Mouse (Mus musculus): Measurements from ENCODE around the gene Trp53tg5.

The Trp53tg5 gene

DNA sequence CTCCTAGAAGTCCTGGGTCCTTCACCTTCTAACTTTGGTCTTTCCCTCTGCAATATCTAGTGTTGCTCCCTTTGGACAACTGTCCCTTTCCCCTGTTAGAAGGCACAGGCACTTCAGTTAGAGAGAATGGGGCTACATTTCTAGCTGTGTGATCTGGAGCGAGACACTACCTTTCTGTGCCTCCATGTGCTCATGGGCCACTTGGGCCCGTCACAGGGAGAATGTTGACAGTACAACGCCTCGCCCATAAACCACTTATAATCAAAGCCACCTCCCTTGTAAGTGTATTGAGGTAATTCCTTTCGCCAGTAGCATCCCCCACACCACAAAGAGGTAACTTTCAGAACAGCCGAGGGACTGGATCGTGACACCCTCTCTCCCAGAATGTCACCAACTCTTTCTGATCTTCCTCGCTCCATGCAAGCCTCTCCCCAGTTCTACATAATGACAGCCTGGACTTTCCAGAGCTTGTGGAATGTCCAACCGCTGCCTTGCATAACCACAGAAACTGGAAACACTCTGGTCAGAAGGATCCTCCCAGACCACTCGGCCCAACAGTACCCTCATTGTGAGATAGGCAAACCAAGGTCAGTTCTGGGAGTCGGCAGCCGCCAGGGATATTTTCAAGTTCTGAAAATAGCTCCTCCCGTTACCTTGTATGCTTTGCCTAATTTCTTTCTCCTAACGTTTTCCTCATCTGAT lies 24.0 kb downstream of the Trp53tg5 start:
- DNase-seq (ENCODE audit: low spot score), result no peak

DNA sequence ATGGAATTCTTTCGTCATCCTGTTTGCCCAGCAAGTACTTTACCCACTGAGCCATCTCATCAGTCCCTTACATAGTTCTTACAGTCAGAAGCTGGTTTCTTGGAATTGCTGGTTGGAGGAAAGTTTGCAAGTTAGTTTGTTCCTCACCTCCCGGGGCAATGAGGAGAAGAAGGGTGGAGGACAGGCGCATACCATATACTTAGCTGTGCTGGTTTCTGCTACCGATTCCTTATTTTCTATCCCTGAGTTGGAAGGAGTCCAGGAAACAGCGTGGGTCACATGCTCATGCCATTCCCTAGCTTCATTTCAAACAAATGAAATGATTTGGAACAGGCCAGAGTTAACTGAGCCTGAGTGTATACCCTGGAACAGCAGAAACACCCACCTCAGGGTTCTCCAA lies 24.6 kb downstream of the Trp53tg5 start:
- DNase-seq (ENCODE audit: low spot score), result no peak

DNA sequence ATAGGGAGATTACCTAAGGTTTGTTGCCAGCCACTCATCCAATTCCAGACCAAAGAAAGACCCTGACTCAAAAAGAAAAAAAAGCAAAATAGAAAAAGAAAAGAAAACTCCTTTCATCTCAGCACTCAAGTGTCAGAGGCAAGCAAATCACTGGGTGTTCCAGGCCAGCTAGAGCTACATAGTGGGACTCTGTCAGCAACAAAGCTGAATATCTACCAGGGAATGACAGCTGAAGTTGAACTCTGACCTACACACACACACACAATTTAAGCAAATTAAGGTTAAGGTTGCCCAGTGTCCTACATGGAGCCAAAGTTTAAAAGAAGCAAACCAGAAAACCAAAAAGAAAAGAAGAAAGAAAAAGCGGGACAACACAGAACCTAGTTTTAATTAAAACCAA lies 25.4 kb downstream of the Trp53tg5 start:
- DNase-seq (ENCODE audit: low spot score), result no peak

DNA sequence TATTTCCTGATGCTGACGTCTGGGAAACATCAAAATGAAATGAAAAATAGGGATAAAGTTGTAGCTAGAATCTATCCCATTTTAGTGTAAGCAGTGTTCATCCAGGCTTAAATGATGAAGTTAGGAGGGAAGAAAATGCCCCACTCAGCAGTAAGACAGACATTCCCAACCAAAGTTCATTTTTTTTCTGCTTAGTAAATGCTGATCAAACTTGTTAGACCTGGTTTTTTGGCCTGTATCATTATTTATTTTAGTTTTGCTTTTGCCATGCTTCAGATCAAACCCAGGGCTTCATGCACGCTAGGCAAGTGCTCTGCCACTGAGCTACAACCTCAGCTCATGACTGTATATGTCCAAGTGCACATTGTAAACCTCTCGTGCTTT lies 27.4 kb downstream of the Trp53tg5 start:
- no peak for DNase-seq (ENCODE audit: low spot score)

DNA sequence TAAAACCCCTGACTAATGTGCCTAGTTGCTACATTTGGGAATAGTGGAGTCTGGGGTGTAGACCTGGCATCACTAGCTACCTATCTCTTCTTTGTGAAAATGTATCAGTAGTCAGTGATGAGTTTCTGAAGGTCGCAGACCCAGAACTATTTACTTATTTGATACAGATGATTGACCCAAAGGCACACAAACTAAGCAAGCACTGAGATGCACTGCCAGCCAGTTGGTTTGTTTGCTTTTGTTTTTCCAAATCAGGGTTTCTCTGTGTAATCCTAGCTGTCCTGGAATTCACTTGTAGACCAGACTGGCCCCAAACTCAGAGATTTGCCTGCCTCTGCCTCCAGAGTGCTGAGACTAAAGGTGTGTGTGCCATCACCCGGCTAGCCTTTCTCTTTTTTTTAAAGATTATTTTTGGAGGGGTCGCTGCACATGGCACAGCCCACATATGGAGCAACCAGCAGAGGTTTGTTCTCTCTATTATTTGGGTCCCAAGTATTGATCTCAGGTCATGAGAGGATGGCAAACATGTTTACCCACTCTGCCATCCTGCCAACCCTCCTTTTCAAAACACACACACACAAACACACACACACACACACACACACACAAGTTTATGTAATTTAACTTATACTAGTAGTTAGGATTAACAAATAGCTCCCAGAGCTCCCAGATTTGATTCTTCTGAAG lies 28.0 kb downstream of the Trp53tg5 start:
- no peak for DNase-seq (ENCODE audit: low spot score)

DNA sequence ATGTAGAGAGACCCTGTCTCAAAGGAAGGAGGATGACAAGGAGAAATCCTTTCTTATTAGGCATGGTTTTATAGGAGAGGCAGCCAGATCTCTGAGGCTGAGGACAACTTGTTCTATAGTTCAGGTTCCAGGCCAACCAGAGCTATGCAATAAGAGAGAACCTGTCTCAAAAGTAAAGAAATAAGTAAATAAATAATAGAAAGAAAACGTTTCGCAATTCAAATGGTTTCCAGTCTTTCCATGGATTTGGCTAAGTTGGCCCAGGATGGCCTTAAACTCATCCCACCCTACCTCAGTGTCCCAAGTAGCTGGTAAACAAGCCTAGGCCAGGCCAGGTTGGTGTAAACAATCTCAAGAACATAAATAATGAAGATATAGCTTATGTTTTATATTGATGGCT lies 28.8 kb downstream of the Trp53tg5 start:
- no peak for DNase-seq (ENCODE audit: low spot score)

DNA sequence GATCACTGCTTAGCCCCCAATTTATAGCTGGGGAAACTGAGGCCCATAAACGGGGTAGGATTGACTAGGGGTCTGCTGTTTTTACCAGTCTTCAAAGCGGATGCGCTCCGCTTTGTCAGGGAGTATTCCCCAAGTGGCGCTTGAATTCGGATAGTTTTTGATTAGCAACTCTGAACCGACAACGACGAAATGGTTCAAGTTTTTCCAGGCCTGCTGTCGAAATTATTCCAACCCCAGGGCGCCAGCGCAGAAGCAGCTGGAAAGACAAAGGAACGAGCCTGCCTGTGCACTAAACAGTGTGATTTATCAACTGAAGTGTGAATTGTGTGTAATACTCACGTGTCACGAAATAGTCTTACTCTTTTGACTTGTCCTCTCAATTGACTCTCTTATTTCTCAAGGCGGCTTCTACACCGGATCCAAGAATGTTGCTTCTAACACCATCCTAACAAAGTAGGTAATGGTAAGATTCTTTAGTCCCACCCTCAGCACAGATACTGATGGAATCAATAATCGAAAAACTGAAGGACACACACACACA lies 30.0 kb downstream of the Trp53tg5 start, which contains the start of gene Sdc4:
TSS of gene Sdc4 (minus strand) at position 428 of the 541 bp plus-strand sequence.
- no peak for DNase-seq (ENCODE audit: low spot score)

DNA sequence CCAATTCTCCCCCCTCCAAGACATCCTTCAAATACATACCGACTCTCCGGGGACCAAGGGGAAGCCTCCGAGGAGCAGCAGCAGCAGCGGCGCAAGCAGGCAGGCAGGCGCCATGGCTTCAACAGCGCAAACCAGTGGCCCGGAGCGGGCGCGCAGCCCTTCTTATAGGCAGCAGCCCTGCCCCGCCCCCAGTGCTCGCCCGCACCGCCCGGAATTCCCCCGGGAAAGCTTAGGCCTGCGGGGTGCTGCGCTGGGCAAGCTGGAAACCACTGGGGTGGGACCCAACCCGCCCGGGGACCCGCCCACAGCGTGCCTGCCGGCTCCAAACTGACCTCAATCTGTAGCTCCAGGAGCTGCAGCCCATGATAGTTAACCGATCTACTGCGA lies 30.5 kb downstream of the Trp53tg5 start:
- DNase-seq (ENCODE audit: low spot score), result peak; percentile 94

DNA sequence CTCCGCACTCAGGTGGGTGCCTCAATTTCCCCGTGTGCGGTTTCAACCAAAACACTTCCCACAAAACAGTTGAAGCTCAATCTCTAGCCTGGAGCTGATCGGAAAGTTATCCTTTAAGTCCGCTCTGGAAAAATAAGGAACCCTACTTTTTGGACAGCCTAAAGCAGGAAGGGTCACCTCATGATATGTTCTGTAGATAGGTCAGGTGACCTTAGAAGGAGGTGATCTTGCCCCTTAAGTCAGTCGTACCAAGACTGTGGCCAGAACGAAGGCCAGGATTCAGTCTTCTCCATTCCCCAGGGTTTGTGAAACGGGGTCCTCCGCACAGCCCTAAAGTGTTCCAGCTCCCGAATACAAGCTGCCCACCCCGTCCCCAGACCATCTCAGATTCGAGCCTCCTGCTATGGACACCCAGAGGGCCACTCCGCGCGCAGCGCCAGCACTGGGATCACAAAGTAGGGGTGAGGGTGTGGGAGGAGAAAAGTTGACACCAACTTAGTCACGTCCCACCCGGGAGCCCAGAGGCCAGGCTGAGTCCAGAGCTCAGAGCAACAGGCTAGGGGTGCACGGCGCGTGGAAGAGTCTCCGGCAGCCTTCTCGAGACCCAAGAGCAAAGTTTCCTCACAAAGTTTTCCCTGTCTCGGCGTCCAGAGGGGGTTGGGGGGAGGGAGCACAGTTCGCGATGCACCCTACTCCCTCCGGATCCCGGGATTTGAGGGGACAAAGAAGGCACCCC lies 31.0 kb downstream of the Trp53tg5 start:
- DNase-seq (ENCODE audit: low spot score), result peak; percentile 58

DNA sequence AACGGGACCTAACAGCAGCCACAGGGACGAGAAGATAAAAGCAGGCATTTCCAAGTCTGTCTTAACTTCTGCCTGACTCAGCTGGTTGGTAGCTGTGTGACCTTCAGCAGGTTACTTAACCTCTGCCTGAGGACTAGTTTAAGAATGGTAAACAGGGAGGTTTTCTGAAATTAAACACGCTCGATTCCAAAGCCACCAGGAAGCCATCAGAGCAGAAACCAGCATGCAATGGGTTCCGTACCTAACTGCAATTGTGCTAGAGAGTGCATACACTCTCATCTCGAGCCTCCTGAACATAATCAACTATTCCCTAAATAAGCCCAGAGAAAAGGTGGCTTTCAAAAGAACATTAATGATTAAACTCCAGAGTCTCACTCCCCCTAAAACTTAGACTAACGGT lies 31.8 kb downstream of the Trp53tg5 start:
- no peak for DNase-seq (ENCODE audit: low spot score)

DNA sequence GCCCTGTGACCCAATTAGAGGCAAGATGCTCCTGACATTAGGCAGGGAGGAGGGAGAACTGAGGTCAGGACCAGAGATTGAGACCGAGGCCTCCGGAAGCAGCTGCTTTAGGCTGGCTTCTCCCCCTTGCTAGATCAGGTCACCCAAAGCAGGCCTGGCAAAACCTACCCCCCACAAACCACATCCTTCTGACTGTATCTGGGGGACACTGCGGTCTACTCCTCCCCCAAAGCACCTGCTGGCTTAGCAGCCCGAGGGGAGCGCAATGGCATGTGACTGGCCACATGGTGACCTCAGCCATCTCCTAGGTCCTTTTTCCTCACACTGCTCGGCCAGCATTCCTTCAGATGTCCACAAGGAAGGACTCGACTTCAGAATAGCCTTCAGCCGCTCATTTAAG lies 32.4 kb downstream of the Trp53tg5 start:
- no peak for DNase-seq (ENCODE audit: low spot score)

DNA sequence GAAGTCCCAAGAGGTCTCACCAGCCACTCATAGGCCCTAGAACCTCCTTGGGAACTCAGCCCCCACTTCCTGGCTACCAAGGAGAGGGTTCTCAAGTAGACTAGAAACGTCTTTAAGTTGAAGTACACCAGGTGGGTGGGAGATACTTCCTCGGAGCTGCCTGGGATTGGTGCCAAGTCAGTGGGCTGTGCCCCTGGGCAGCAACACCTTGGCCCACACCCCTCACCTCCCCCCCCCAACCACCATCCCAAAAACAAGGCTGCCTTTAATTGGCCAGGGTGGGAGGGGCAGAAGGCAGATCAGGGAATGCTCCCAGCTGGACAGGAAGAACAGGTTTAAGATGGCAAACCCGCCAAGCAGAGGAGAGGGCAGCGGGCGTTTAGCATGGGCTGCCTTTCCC lies 33.2 kb downstream of the Trp53tg5 start:
- DNase-seq (ENCODE audit: low spot score), result no peak

DNA sequence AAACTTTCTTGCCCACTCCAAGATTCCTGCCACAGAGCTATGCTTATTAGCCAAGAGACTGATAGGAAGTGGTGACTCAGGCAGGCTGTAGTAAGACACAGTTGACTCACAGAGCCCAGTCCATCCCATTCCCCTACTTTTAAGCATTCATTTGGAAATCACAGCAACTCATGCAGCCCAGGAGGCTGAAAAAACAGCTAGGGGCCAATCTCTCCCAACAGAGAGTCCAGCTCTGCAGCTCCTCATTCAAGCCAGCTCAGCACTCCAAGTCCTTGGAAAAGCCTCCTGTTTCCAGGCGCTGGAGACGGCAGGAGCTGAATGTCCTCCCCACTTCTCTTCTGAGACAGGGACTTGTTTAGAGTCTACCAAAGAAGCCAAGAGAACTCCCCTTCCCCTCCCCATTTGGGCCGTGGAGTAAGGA lies 34.5 kb downstream of the Trp53tg5 start:
- DNase-seq (ENCODE audit: low spot score), result no peak

DNA sequence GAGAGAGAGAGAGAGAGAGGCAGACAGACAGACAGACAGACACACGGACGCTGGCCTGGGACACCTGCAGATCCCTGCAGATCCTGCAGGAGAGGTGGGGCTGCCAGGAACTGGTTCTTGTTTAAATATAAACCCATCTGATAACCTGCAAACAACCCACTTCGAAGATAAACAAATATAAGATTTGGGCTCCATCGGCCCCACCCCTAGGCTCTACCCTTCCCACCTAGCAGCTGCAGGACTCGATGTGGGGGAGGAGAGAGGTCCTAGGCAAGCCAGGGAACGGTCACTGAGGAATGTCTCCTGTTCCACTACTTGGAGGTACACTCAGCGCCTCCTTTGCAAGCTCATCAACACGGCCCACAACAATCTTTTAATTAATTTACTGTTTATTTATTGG lies 35.3 kb downstream of the Trp53tg5 start:
- DNase-seq (ENCODE audit: low spot score), result no peak

DNA sequence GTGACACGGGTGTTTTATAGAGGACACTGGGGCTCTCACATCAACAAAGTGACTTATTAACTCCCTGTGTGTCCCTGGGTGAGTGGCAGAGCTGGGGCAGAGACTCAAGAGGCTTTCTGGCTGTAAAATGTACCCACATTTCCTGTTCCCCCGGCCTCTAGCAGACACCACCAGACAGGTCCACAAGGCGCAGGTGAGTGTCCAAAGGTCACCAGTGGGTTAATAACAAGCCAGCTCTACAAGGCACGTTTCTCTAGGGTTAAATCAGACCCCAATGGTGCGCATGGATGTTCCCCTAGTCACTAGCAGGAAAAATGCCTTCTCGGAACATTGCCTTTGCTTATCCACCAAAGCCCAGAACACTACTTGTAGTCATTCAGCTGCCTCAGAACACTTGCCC lies 35.8 kb downstream of the Trp53tg5 start:
- DNase-seq (ENCODE audit: low spot score), result no peak

DNA sequence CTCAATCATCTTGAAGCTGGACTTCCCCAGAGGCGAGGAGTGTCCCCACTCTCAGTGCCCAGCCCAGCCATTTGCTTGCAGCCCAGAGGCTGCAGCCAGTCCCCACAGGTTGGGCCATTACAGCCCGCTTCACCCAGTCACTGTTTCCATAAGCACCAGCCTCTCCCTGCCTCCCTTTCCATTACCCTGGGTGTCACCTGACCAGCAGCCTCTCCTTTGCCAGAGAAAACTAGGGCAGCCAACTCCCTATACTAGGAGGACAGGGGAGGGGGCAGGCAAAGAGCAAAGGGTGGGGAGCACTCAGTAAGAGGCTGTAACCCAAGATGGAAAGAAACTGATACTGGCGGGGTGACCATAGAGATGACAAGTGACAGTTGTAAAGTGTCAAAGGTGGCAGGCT lies 36.6 kb downstream of the Trp53tg5 start:
- DNase-seq (ENCODE audit: low spot score), result no peak

DNA sequence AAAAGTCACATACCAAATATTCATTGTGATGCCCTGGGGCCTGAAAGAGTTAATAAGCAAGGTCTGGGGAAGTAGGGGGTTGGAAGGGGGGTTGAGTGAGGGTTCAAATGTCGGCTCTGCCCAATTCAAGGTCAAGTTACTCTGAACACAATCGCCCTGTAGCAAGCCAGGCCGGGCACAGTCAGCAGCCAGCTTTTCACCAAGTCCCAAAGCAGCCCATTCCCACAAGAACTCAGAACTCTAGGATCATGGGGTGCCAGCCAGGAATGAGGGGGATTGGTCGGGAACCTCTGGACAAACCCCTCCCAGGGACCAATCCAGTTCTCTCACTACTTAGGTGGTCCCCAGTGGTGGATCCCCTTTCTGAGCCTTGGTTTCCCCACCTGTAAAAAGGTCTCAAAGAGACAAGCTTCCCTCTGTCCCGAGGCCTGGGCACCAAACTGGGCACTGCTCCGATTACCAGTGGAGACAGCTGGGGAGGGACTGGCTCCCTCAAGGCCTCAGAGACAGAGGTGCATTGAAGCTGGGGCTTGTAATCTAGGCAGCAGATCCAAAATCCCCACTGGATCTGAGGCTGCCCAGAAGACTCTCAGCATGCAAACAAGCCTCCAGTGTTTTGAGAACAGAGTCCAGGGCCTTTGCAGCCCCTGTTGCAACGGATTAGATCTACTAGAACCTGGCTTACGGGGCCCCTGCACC lies 37.2 kb downstream of the Trp53tg5 start:
- no peak for DNase-seq (ENCODE audit: low spot score)

DNA sequence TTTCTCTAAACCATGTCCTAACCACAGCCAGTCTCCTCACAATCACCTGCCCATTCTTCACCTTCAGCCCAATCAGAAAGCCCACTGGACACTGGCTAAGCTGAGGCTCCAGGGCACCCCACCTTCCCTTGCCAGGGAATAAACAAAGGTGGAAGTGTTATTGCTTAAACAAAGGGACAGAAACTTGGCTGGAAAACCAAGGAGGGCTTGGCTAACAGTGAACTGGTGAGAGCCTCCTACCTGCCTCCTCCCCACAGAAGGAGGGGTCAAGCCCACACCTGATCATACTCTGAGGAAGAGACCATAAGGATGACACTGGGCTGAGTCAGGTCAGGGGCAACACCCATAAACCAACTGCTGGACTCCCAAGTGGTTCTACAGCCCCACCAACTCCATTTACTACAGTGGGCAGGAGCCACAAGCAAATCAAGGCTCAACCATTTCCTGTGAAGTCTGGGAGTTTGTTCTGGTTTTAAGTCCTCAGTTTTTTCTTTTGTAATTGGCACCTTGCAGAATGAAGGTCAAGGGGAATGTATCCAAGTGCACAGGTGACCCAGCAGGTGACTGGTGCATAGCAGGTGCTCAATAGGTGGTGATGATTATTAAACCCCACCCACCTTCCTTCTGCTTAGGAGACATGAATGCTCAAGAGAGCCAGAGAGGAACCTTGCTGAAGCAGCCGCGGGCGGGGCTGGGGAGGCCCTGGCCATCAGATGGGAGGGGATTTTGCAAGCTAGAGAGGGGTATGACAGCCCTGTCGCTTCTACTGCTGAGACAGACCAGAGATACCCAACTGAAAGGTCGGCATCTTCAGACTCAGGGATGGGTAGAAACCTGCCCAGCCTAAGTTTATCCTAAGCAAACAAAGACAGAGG lies 38.1 kb downstream of the Trp53tg5 start:
- DNase-seq (ENCODE audit: low spot score), result no peak

DNA sequence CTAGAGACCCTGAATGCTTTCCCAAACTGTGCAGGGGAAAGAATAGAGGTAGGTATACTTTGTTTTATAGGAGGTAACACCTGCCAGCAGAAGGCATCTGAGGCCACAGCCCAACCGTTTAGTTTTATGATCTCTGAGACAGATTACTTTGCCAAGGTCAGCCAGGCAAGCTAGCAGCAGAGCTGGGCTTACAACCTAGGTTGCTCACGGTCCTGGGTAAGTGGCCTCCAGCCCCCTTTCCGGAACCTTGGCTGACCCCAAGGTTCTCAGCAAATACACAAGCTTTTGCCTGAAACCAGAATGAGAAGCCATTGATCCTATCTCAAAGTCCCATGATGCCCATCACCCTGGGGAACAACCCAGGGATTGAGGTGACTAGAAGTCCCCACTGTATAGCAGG lies 38.8 kb downstream of the Trp53tg5 start:
- DNase-seq (ENCODE audit: low spot score), result no peak

DNA sequence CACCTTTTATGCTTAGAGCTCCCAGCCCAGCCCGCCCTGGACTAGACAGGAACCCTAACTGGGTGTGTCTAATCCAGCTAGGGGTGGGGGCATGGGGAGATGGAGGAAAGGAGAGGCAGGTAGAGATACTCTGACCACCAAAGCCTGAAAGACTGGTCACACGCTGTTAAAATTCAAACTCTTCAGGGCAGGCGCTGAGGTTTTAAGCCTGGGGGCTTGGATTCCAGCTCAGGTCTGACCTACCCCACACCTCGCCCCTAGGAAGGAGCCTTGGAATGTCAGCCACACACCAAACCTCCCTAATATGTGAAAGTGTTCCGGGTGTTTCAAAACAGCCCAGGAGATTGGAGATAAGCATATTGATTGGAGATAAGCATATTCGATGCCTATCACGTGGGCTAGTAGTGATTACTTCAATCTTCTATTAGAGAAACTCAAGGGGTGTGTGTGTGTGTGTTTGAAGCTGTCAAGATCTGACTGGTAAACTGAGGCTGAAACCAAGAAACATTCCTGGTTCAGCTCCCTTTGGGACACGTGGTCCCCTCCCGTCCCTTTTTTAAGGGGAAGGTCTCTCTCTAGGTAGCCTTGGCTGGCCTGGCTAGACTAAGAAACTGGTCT lies 40.1 kb downstream of the Trp53tg5 start:
- DNase-seq (ENCODE audit: low spot score), result no peak
